Mouse (Mus musculus) hindbrain, embryonic 16.5 days (tissue): ENCODE measurements around the gene 4930404N11Rik. TPM values are rescaled to one million over a fixed set of nuclear protein-coding genes. Genes with fewer than 3 reads are reported as not detected.

Experiments
- ATAC-seq: fragments of 200-750 bp; cut with Nextera tagmentation; 2 replicates; pipeline ENCODE4 v1.8.0; 2017; ENCODE audit warnings: moderate TSS enrichment, moderate library complexity
- H3K27ac ChIP-seq: fragments of 300-500 bp; sonication (generic); 2 replicates; pipeline ENCODE4 v1.5.1; 2014; ENCODE audit warnings: low read depth, mild to moderate bottlenecking, control low read depth, low read length, moderate library complexity
- H3K27me3 ChIP-seq: fragments of 300-500 bp; sonication (generic); replicated peaks from 2 replicates; pipeline ENCODE4 v1.6.1; 2014; ENCODE audit warnings: low read length; ENCODE audit not compliant: control insufficient read depth, insufficient read depth
- H3K36me3 ChIP-seq: fragments of 300-500 bp; sonication (generic); 2 replicates; pipeline ENCODE4 v1.6.1; 2014; ENCODE audit warnings: mild to moderate bottlenecking, low read length, moderate library complexity, mixed read lengths; ENCODE audit not compliant: control insufficient read depth, insufficient read depth
- H3K4me1 ChIP-seq: fragments of 300-500 bp; sonication (generic); 2 replicates; pipeline ENCODE4 v1.6.1; 2014; ENCODE audit warnings: low read depth, low read length; ENCODE audit not compliant: control insufficient read depth, insufficient read depth
- H3K4me2 ChIP-seq: fragments of 300-500 bp; sonication (generic); 2 replicates; pipeline ENCODE4 v1.6.1; 2014; ENCODE audit warnings: mild to moderate bottlenecking, low read length, control low read depth, moderate library complexity
- H3K4me3 ChIP-seq: fragments of 300-500 bp; sonication (generic); 2 replicates; pipeline ENCODE4 v1.5.1; 2014; ENCODE audit warnings: mild to moderate bottlenecking, low read length, control low read depth, moderate library complexity
- H3K9ac ChIP-seq: fragments of 300-500 bp; sonication (generic); 2 replicates; pipeline ENCODE4 v1.6.1; 2014; ENCODE audit warnings: low read depth, mild to moderate bottlenecking, control low read depth, low read length, moderate library complexity
- H3K9me3 ChIP-seq: fragments of 300-500 bp; sonication (generic); 2 replicates; pipeline ENCODE4 v1.6.1; 2014; ENCODE audit warnings: mild to moderate bottlenecking, low read length, moderate library complexity; ENCODE audit not compliant: control insufficient read depth
- WGBS: fragments of 180-500 bp; shearing (Covaris S2); extraction: QIAGEN DNeasy Blood & Tissue Kit; methylation state at CpG from one replicate; pipeline ENCODE4 v1.1.7; 2014; 5-methylcytosine and 5-hydroxymethylcytosine counted together
- polyA plus RNA-seq: library from polyadenylated mRNA; unstranded; fragments of >200 nt; fragmentation: Nextera tagmentation; extraction: Ambion mirVana; gene quantifications from 2 replicates; pipeline ENCODE4 v1.2.1, GENCODE M21; 2015

4930404N11Rik gene
- polyA plus RNA-seq, 1 experiment from 2014 or later, result 0.49 TPM

- H3K9me3 ChIP-seq, result no peaks in the 10 kb centered on the region
- H3K36me3 ChIP-seq, result peaks cover 35% of the 10 kb centered on the region
- H3K27me3 ChIP-seq, result peaks cover 10% of the 10 kb centered on the region
- H3K4me3 ChIP-seq, result no peak within 1 kb of the TSS
- no peaks in the 10 kb centered on the region for H3K4me1 ChIP-seq
- peak within 1 kb of the TSS; percentile 22 for H3K9ac ChIP-seq
- ATAC-seq, result no peak
- 0 out of 2 replicates have a peak within 1 kb of the TSS, but pooled peaks have one; percentile 3 for H3K27ac ChIP-seq
- H3K4me2 ChIP-seq, result no peak within 1 kb of the TSS; the same call in 1 of the 2 replicates
- WGBS, result 14% methylated on average over 9 of the region's 10 CpGs
Measured at GRCm38 (mm10) chr10:81328386-81328785, 37.2 kb downstream of the 4930404N11Rik start, which contains the start of gene Tbxa2r. TSS of gene Tbxa2r (plus strand) at chr10:81328731.

DNA sequence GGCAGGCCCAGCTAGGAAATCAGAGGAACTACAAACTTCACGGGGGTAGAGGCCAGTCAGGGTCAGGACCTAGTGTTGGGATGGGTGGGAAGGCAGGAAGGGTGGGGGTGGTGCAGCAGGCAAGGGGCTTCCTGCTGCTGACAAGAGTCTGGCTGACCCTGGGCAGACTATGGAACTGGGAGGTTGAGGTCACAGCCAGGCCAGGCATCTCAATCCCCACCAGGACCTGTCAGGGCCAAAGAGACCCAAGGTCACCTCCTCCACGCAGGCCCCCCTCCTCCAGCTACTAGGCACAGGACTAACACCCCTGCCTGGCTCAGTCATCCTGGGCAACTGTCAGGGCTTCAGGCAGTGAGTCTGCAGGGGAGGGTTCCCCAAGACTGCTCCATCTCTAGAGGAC is 37.7 kb downstream of the 4930404N11Rik start:
- Histone ChIP-seq H3K4me2 (no peak overlapping the region), H3K4me3 (no peak overlapping the region), H3K9ac (no peak overlapping the region), H3K9me3 (no peaks in the 10 kb centered on the region), H3K36me3 (peaks cover 40% of the 10 kb centered on the region), H3K27me3 (peaks cover 9% of the 10 kb centered on the region), H3K27ac (no peak overlapping the region), H3K4me1 (no peaks in the 10 kb centered on the region)
- no peak for ATAC-seq
- 61% methylated on average over 2 of the region's 2 CpGs for WGBS

GRCm38 (mm10) chr10:81326858-81327257 is 38.8 kb downstream of the 4930404N11Rik start:
- H3K4me3 ChIP-seq, result no peak overlapping the region
- no peak overlapping the region for H3K4me2 ChIP-seq
- H3K27me3 ChIP-seq, result no peaks in the 10 kb centered on the region
- H3K36me3 ChIP-seq, result peaks cover 45% of the 10 kb centered on the region
- no peak overlapping the region for H3K9ac ChIP-seq
- H3K4me1 ChIP-seq, result peaks cover 7% of the 10 kb centered on the region
- no peaks in the 10 kb centered on the region for H3K9me3 ChIP-seq
- 0 out of 2 replicates have a peak overlapping the region, but pooled peaks have one; percentile 29 for H3K27ac ChIP-seq
- WGBS, result 72% methylated on average over 6 of the region's 6 CpGs
- no peak; the same call in 1 of the 2 replicates for ATAC-seq

DNA sequence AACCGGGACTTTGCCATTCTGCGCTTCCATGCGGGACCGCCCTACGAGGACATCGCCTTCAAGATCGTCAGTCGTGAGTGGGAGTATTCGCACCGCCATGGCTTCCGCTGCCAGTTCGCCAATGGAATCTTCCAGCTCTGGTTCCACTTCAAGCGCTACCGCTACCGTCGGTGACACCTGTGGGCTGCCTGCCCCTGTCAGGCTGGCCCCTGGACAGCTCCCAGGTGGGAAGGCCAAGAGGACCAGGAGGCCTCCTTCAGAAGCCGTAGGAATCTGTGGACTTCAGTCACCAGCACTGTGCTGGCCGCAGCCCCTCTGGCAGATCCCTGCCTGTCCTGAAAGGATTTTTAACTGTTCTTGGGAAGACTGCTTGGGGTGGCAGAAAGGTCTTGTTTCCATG is 39.8 kb downstream of the 4930404N11Rik start:
- Histone ChIP-seq H3K4me2 (no peak overlapping the region), H3K4me3 (no peak overlapping the region), H3K9me3 (no peaks in the 10 kb centered on the region), H3K4me1 (peaks cover 11% of the 10 kb centered on the region), H3K9ac (no peak overlapping the region), H3K36me3 (peaks cover 45% of the 10 kb centered on the region), H3K27ac (no peak overlapping the region), H3K27me3 (no peaks in the 10 kb centered on the region)
- ATAC-seq, result no peak
- WGBS, result 91% methylated on average over 18 of the region's 18 CpGs

GRCm38 (mm10) chr10:81325176-81325575 is 40.4 kb downstream of the 4930404N11Rik start:
- no peaks in the 10 kb centered on the region for H3K27me3 ChIP-seq
- H3K4me2 ChIP-seq, result no peak overlapping the region
- no peak overlapping the region for H3K9ac ChIP-seq
- ATAC-seq, result no peak
- H3K4me3 ChIP-seq, result no peak overlapping the region
- no peak overlapping the region for H3K27ac ChIP-seq
- peaks cover 11% of the 10 kb centered on the region for H3K4me1 ChIP-seq
- peaks cover 45% of the 10 kb centered on the region for H3K36me3 ChIP-seq
- WGBS, result 94% methylated on average over 21 of the region's 21 CpGs
- H3K9me3 ChIP-seq, result no peaks in the 10 kb centered on the region

DNA sequence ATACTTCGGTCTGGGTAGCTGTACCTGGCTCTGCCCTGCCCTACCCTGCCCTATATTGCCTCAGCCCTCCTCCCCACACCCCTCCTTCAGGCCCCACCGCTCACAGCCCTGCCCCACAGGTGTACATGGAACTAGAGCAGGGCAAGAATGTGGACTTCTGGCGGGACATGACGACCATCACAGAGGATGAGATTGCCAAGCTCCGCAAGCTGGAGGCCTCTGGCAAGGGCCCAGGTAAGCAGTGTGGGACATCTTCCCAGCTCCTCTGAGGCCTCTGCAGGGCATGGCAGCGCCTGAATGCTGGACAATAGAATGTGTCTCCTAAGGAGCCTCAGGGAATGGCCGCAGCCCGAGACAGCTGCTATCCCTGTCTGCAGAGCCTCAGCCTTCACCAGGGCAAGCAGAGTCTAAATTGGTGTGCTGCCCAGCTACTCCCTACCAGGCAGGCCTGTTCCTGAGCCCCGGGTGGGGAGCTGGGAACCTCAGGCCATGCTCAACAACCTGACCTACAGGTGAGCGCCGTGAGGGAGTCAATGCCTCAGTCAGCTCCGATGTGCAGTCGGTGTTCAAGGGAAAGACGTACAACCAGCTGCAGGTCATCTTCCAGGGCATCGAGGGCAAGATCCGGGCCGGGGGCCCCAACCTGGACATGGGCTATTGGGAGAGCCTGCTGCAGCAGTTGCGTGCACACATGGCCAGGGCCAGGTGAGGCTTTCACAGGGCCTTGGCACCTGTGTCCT is 41.7 kb downstream of the 4930404N11Rik start:
- WGBS, result 93% methylated on average over 18 of the region's 18 CpGs
- Histone ChIP-seq H3K27ac (no peak overlapping the region), H3K27me3 (no peaks in the 10 kb centered on the region), H3K9me3 (no peaks in the 10 kb centered on the region), H3K4me1 (peaks cover 20% of the 10 kb centered on the region), H3K9ac (no peak overlapping the region), H3K4me3 (no peak overlapping the region), H3K4me2 (no peak overlapping the region), H3K36me3 (peaks cover 45% of the 10 kb centered on the region)
- ATAC-seq, result no peak

GRCm38 (mm10) chr10:81323141-81323775 is 42.4 kb downstream of the 4930404N11Rik start:
- WGBS, result 96% methylated on average over 23 of the region's 23 CpGs
- Histone ChIP-seq H3K9me3 (no peaks in the 10 kb centered on the region), H3K27ac (no peak overlapping the region), H3K27me3 (no peaks in the 10 kb centered on the region), H3K4me3 (no peak overlapping the region), H3K36me3 (peaks cover 50% of the 10 kb centered on the region), H3K9ac (no peak overlapping the region), H3K4me2 (no peak overlapping the region), H3K4me1 (peaks cover 22% of the 10 kb centered on the region)
- no peak for ATAC-seq

DNA sequence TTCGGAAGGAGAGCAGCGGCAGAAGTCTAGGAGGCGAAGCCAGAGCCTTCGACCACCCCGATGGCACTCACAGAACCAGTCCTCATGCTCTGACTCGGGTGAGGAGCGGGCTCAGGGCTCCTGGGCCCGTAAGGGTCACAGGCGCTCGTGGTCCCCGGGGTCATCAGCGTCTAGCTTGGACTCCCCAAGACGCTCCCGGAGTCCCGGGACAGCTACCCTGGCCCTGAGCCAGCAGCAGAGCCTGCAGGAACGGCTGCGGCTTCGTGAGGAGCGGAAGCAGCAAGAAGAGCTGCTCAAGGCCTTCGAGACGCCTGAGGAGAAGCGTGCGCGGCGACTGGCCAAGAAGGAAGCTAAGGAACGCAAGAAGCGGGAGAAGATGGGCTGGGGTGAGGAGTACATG is 43.2 kb downstream of the 4930404N11Rik start:
- H3K4me1 ChIP-seq, result peaks cover 22% of the 10 kb centered on the region
- peaks cover 56% of the 10 kb centered on the region for H3K36me3 ChIP-seq
- 92% methylated on average over 27 of the region's 27 CpGs for WGBS
- no peak for ATAC-seq
- H3K9me3 ChIP-seq, result no peaks in the 10 kb centered on the region
- H3K27me3 ChIP-seq, result no peaks in the 10 kb centered on the region
- H3K27ac ChIP-seq, result no peak overlapping the region
- H3K4me3 ChIP-seq, result no peak overlapping the region
- no peak overlapping the region for H3K9ac ChIP-seq
- no peak overlapping the region for H3K4me2 ChIP-seq

- Histone ChIP-seq H3K27ac (peak overlapping the region; percentile 93), H3K9me3 (no peaks in the 10 kb centered on the region), H3K4me2 (peak overlapping the region; percentile 90), H3K4me1 (peaks cover 22% of the 10 kb centered on the region), H3K9ac (peak overlapping the region; percentile 89), H3K27me3 (no peaks in the 10 kb centered on the region), H3K4me3 (peak overlapping the region; percentile 94), H3K36me3 (peaks cover 54% of the 10 kb centered on the region)
- WGBS, result 3% methylated on average over 17 of the region's 20 CpGs
- no peak for ATAC-seq
Measured at GRCm38 (mm10) chr10:81321436-81321835, 44.2 kb downstream of the 4930404N11Rik start.
